In the genomic region with DNA sequence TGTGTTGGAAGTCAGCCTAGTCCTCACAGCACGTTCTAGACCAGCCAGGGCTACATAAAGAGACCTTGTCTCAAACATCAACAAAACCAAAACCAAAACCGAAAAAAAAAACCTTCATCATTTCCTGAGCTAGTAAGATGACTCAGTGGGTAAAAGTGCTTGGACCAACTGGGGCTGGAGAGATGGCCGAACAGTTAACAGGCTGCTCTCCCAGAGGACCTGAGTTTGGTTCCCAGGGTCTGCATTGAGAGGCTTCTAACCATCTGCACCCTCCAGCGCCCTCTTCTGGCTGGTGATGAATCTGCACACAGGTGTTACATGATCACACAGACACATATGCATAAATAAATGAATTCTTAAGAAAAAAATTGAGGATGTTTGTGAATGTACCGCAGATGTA, we compare ENCODE assay signal across 1 mouse cellular context.
A peak's percentile ranks its signal among the peaks of the same experiment; 100 is the strongest.
TF ChIP-seq lines count a peak whose summit lies in the region.

No protein-coding gene starts in this region.

TF ChIP-seq in MEL, 35 proteins besides CTCF, POLR2A, EP300 and RAD21:
- TF ChIP-seq ZNF384 (IDR thresholded peaks at IDR 0.05; ENCODE audit: low read depth, low read length) (peak; percentile 28), MYB (IDR thresholded peaks at IDR 0.05; ENCODE audit: low read depth, low read length) (no peak), ZC3H11A (IDR thresholded peaks at IDR 0.05; ENCODE audit: low read depth, low read length) (peak; percentile 34; the same call in 1 of the 2 replicates), BHLHE40 (IDR thresholded peaks at IDR 0.05; ENCODE audit: borderline replicate concordance, low read depth, low read length) (no peak), MAZ (IDR thresholded peaks at IDR 0.05; ENCODE audit: low read depth, low read length) (no peak), ZMIZ1 (IDR thresholded peaks at IDR 0.05; ENCODE audit: low read depth, low read length) (no peak), SIN3A (IDR thresholded peaks at IDR 0.05; ENCODE audit: low read length) (no peak), USF2 (IDR thresholded peaks at IDR 0.05; ENCODE audit: borderline replicate concordance in 1 of 2, insufficient read depth in 1 of 2, low read depth in 1 of 2, low read length in 2 of 2) (no peak), UBTF (IDR thresholded peaks at IDR 0.05; ENCODE audit: borderline replicate concordance, insufficient read depth, low read depth, low read length) (no peak), NELFE (IDR thresholded peaks at IDR 0.05; ENCODE audit: low read depth, low read length) (no peak), SMC3 (IDR thresholded peaks at IDR 0.05; ENCODE audit: low read depth, low read length) (peak; percentile 51), MAX (IDR thresholded peaks at IDR 0.05; ENCODE audit: low read length) (no peak), USF1 (IDR thresholded peaks at IDR 0.05; ENCODE audit: low read depth, low read length) (no peak), MXI1 (IDR thresholded peaks at IDR 0.05; ENCODE audit: low read depth, low read length) (no peak), TCF12 (IDR thresholded peaks at IDR 0.05; ENCODE audit: low read depth, low read length) (no peak), MEF2A (IDR thresholded peaks at IDR 0.05; ENCODE audit: extremely low read depth, insufficient replicate concordance, low read depth, low read length, poor library complexity, severe bottlenecking) (no peak), ETS1 (IDR thresholded peaks at IDR 0.05; ENCODE audit: low read depth, low read length) (no peak), NRF1 (IDR thresholded peaks at IDR 0.05; ENCODE audit: insufficient read depth, low read depth, low read length, poor library complexity, severe bottlenecking) (no peak), MYC (IDR thresholded peaks at IDR 0.05; ENCODE audit: low read depth, low read length) (no peak), TAL1 (IDR thresholded peaks at IDR 0.05; ENCODE audit: low read length) (no peak)
